Mouse (Mus musculus) left cerebral cortex, postnatal 25 days (tissue): ENCODE results near the gene Hsd17b11. TPM values are rescaled to one million over a fixed set of nuclear protein-coding genes. Genes with fewer than 3 reads are reported as not detected.

Experiments
- microRNA-seq, 2 experiments: library from miRNA; unstranded; fragments of <30 nt; microRNA quantifications; one replicate each; pipeline ENCODE4 v1.2.0; 2022
- total RNA-seq, 2 experiments: library from RNA; stranded (reverse); gene quantifications; 2 replicates each; pipeline ENCODE4 v1.2.3; 2021

Hsd17b11 gene
- total RNA-seq, 2 experiments from 2014 or later: 38.2 to 39.8 TPM

Small RNA genes within 50 kb of the gene (microRNA-seq; reads per million reads assigned to microRNA genes)
- 0 to 0.50 reads per million in 2 experiments for gene Mir5619

Other genes with a start within 250 kb of the Hsd17b11 start
- gene Klhl8, start 110.7 kb downstream of the Hsd17b11 start, total RNA-seq: 10 to 100 TPM; 37.8 to 39.3 TPM
- under 1 TPM; 0.37 to 0.50 TPM for gene Hsd17b13, start 44.5 kb downstream of the Hsd17b11 start, total RNA-seq
- 10 to 100 TPM; 59.4 to 59.9 TPM for gene Nudt9, start 24.4 kb upstream of the Hsd17b11 start, total RNA-seq
- gene Gm17660, start 55.7 kb upstream of the Hsd17b11 start, total RNA-seq: not detected
- gene Sparcl1, start 91.8 kb upstream of the Hsd17b11 start, total RNA-seq: 1,000 to 10,000 TPM; 1,388 to 1,439 TPM
- not detected for gene Dspp, start 148.8 kb upstream of the Hsd17b11 start, total RNA-seq
- gene Dmp1, start 180.7 kb upstream of the Hsd17b11 start, total RNA-seq: 1 to 10 TPM; 3.3 to 3.8 TPM